ENCODE assay signal across 25 mouse cellular contexts in the genomic region with DNA sequence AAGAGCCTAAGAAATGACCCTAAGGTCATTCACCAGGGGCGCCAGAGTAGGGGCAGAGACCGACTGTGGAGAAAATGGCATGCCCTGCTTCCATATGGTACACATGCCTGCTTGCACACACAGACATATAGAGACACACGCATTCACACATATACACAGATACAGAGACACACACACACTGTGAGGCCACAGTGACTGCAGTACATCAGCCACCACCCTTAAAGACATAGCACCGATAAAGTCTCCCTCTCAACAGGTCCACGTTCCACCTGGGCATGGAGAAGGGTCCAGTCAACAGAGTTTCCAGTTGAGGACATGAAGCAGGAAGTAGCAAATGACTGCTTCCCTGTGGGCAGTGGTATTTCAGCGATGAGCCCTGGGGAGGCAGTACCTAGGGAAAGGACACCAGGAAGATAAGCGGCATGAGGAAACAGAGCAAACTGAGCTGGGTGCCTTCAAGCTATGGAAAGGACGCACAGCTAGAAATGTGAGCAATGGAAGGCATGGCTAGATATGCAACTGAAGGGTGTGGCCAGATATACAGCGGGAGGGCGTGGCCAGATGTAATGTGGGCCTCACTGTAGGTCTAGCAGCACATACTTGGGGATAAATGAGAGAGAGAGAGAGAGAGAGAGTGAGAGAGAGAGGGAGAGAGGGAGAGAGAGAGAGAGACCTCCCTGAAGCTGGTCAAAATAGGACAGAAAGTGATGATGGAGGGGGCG. TPM values are rescaled to one million over a fixed set of nuclear protein-coding genes. Genes with fewer than 3 reads are reported as not detected.
DNase-seq lines count a peak whose midpoint lies in the region; ATAC-seq and TF ChIP-seq lines count a peak whose summit lies in the region.
"Had no signal": no experiment of that assay in that cellular context is flagged by ENCODE, and none has a peak within 500 bp of the region (broad histone marks: within the 10 kb centered on the region; RNA-seq: fewer than 3 reads in every experiment).

No protein-coding gene starts in this region.

- TF ChIP-seq EP300 in heart, adult 2 months (IDR thresholded peaks at IDR 0.05; ENCODE audit: insufficient read depth, low read depth, low read length): no peak

- H3K79me2 ChIP-seq in heart, adult 2 months (replicated peaks; ENCODE audit: control insufficient read depth, insufficient read depth, low read length): no peaks in the 10 kb centered on the region

- peak; percentile 83 for ATAC-seq in liver, embryonic 11.5 days (replicated peaks; ENCODE audit: low FRiP score)
- ATAC-seq in megakaryocyte progenitor cell, adult 5-6 weeks (replicated peaks; ENCODE audit: poor library complexity): peak; percentile 70
- ATAC-seq: forebrain, embryonic 13.5 days had no signal

- H3K9me3 ChIP-seq in liver, embryonic 11.5 days (ENCODE audit: control insufficient read depth, low read length): no peaks in the 10 kb centered on the region
- H3K9me3 ChIP-seq: embryonic facial prominence, embryonic 12.5 days; forebrain, embryonic 13.5 days; heart, embryonic 13.5 days; hindbrain, embryonic 13.5 days; limb, embryonic 13.5 days; lung, embryonic 15.5 days; midbrain, embryonic 10.5 days had no signal

- no peak overlapping the region; the same call in 1 of the 2 replicates for H3K27ac ChIP-seq in liver, embryonic 11.5 days (ENCODE audit: low read depth, low read length)
- H3K27ac ChIP-seq in heart, adult 2 months: no peak overlapping the region
- H3K27ac ChIP-seq: forebrain, embryonic 13.5 days; heart, embryonic 13.5 days; hindbrain, embryonic 13.5 days; limb, embryonic 13.5 days; lung, embryonic 15.5 days; midbrain, embryonic 10.5 days had no signal

- intact Hi-C loops in heart, adult 2 months (cut with DNase I): no loop called here

- H3K4me1 ChIP-seq in liver, embryonic 11.5 days (replicated peaks; ENCODE audit: control insufficient read depth, insufficient read depth, low read length): peaks cover 17% of the 10 kb centered on the region
- peaks cover 7% of the 10 kb centered on the region for H3K4me1 ChIP-seq in heart, adult 2 months (ENCODE audit: control insufficient read depth, insufficient read depth, low read length)

- H3K4me2 ChIP-seq in liver, embryonic 11.5 days: peak overlapping the region; percentile 41; the same call in 1 of the 2 replicates
- H3K4me2 ChIP-seq: embryonic facial prominence, embryonic 12.5 days; forebrain, embryonic 13.5 days; heart, embryonic 13.5 days; hindbrain, embryonic 13.5 days; limb, embryonic 13.5 days; lung, embryonic 15.5 days had no signal

- peak; percentile 68 for DNase-seq in MEL-GATA-1-ER (ENCODE audit: extremely low read depth, low read depth)
- peak; percentile 44 for DNase-seq in c-Kit-negative CD71-positive TER-119-positive erythroid progenitor cells, embryonic 14.5 days (ENCODE audit: low read depth, low spot score)
- no peak for DNase-seq in liver, embryonic 11.5 days (ENCODE audit: low spot score)
- DNase-seq in lung, postnatal 4 days: no peak
- no peak for DNase-seq in ovary, adult 18-20 months (ENCODE audit: low spot score)
- DNase-seq in layer of hippocampus, postnatal 14 days (ENCODE audit: low spot score in 2 of 2): no peak
- no peak for DNase-seq in heart, adult 2 months
- DNase-seq: adrenal gland, postnatal 25 days; cerebellum, adult 18-20 months; cerebellum, postnatal 25 days; heart, postnatal 36 days; kidney, adult 9 months; kidney, postnatal 4 days; lung, postnatal 36 days; thymus, postnatal 25 days had no signal

- peaks cover 2% of the 10 kb centered on the region; the same call in 1 of the 2 replicates for H3K27me3 ChIP-seq in liver, embryonic 11.5 days (replicated peaks; ENCODE audit: control insufficient read depth, insufficient read depth, low read length)
- H3K27me3 ChIP-seq in heart, adult 2 months (ENCODE audit: control insufficient read depth, insufficient read depth, low read length): no peaks in the 10 kb centered on the region
- H3K27me3 ChIP-seq: embryonic facial prominence, embryonic 12.5 days; limb, embryonic 13.5 days; lung, embryonic 15.5 days had no signal

- no peak overlapping the region for H3K4me3 ChIP-seq in liver, embryonic 11.5 days (ENCODE audit: low read depth, low read length)
- H3K4me3 ChIP-seq in heart, adult 2 months: no peak overlapping the region
- H3K4me3 ChIP-seq: embryonic facial prominence, embryonic 12.5 days; forebrain, embryonic 13.5 days; heart, embryonic 13.5 days; hindbrain, embryonic 13.5 days; limb, embryonic 13.5 days; lung, embryonic 15.5 days; midbrain, embryonic 10.5 days had no signal

- H3K36me3 ChIP-seq in liver, embryonic 11.5 days (ENCODE audit: control insufficient read depth, insufficient read depth, low read length): no peaks in the 10 kb centered on the region
- no peaks in the 10 kb centered on the region for H3K36me3 ChIP-seq in heart, adult 2 months (ENCODE audit: control insufficient read depth, insufficient read depth, low read length)
- H3K36me3 ChIP-seq: embryonic facial prominence, embryonic 12.5 days; hindbrain, embryonic 13.5 days; midbrain, embryonic 10.5 days had no signal

- TF ChIP-seq CTCF in heart, adult 2 months (IDR thresholded peaks at IDR 0.05): no peak

- TF ChIP-seq POLR2A in heart, adult 2 months (IDR thresholded peaks at IDR 0.05; ENCODE audit: insufficient read depth, low read depth, low read length): no peak

- H3K9ac ChIP-seq in liver, embryonic 11.5 days (ENCODE audit: low read depth, low read length): no peak overlapping the region
- no peak overlapping the region for H3K9ac ChIP-seq in heart, adult 2 months (ENCODE audit: low read depth, low read length)
- H3K9ac ChIP-seq: embryonic facial prominence, embryonic 12.5 days; forebrain, embryonic 13.5 days; heart, embryonic 13.5 days; hindbrain, embryonic 13.5 days; limb, embryonic 13.5 days; lung, embryonic 15.5 days had no signal

- WGBS in liver, embryonic 11.5 days: 63% methylated on average over 11 of the region's 11 CpGs
- 79% methylated on average over 11 of the region's 11 CpGs for WGBS in heart, adult 2 months

RNA-seq across cellular contexts. Expression of a gene that starts 4.2 kb away (rescaled TPM):
- 20.0 and 22.7 TPM in 2 replicates for polyA plus RNA-seq in liver, embryonic 11.5 days (2014; fragmentation: Nextera tagmentation; extraction: Ambion mirVana)
- 9.2 and 10.8 TPM in 2 replicates for total RNA-seq in megakaryocyte progenitor cell, adult 5-6 weeks (2015)
- total RNA-seq in megakaryocyte progenitor cell, adult 5-6 weeks (2017): 34.4 and 37.7 TPM in 2 replicates
- under 1 TPM; 0.39 to 0.81 TPM for total RNA-seq in layer of hippocampus, postnatal 14 days (2021)
- under 1 TPM; 0.20 to 0.34 TPM for total RNA-seq in heart, adult 2 months (2021)
- 0.85 and 1.4 TPM in 2 replicates for polyA plus RNA-seq in heart, adult 2 months (2012; rRNA removed)

RNA-seq across cellular contexts. Expression of a gene that starts 45.0 kb away (rescaled TPM):
- polyA plus RNA-seq in liver, embryonic 11.5 days (2014; fragmentation: Nextera tagmentation; extraction: Ambion mirVana): 4.9 and 5.5 TPM in 2 replicates
- total RNA-seq in megakaryocyte progenitor cell, adult 5-6 weeks (2015): not detected in 2 replicates
- 0.14 and 0.29 TPM in 2 replicates for total RNA-seq in megakaryocyte progenitor cell, adult 5-6 weeks (2017)
- 10 to 100 TPM; 11.4 to 11.9 TPM for total RNA-seq in layer of hippocampus, postnatal 14 days (2021)
- 10 to 100 TPM; 14.5 to 16.6 TPM for total RNA-seq in heart, adult 2 months (2021)
- 32.2 and 39.4 TPM in 2 replicates for polyA plus RNA-seq in heart, adult 2 months (2012; rRNA removed)
- total RNA-seq: granulocyte monocyte progenitor cell, adult 5-6 weeks had no signal

RNA-seq across cellular contexts. Expression of a gene that starts 53.9 kb away (rescaled TPM):
- 0.14 and 0.34 TPM in 2 replicates for polyA plus RNA-seq in liver, embryonic 11.5 days (2014; fragmentation: Nextera tagmentation; extraction: Ambion mirVana)
- 0.37 and 3.9 TPM in 2 replicates for total RNA-seq in megakaryocyte progenitor cell, adult 5-6 weeks (2015)
- 1.9 TPM in 1 of 2 replicates, not detected in the other for total RNA-seq in megakaryocyte progenitor cell, adult 5-6 weeks (2017)
- total RNA-seq in layer of hippocampus, postnatal 14 days (2021): 1 to 10 TPM; 1.3 to 3.8 TPM
- total RNA-seq in heart, adult 2 months (2021): under 1 TPM; 0.13 to 0.32 TPM
- polyA plus RNA-seq in heart, adult 2 months (2012; rRNA removed): 0.20 and 0.82 TPM in 2 replicates
- total RNA-seq: gastrocnemius, adult 8-10 months had no signal

Comparison
In these comparisons a context has a peak if more than half of its experiments do, and no peak if none do; other contexts are left out.
1. DNase-seq: peak in MEL-GATA-1-ER (single experiment) and c-Kit-negative CD71-positive TER-119-positive erythroid progenitor cells, embryonic 14.5 days (single experiment); none in liver, embryonic 11.5 days (single experiment), lung, postnatal 4 days (0 of 2), ovary, adult 18-20 months (single experiment), layer of hippocampus, postnatal 14 days (0 of 2) and heart, adult 2 months (0 of 2).
2. RNA of a gene that starts 4.2 kb away (total RNA-seq): 9.2 to 37.7 TPM in megakaryocyte progenitor cell, adult 5-6 weeks; 0.39 to 0.81 TPM in layer of hippocampus, postnatal 14 days and 0.20 to 0.34 TPM in heart, adult 2 months; every median in the first group is over 4 times any median in the second.
3. RNA of a gene that starts 45.0 kb away (total RNA-seq): 14.5 to 16.6 TPM in heart, adult 2 months and 11.4 to 11.9 TPM in layer of hippocampus, postnatal 14 days; 0.14 to 0.29 TPM in megakaryocyte progenitor cell, adult 5-6 weeks; every median in the first group is over 4 times any median in the second.